Mouse (Mus musculus): ENCODE measurements around the gene Dnajc16.

Gene Dnajc16

GRCm38 (mm10) chr4:141763476-141763875 lies 27.3 kb downstream of the Dnajc16 start:
- DNase-seq (ENCODE audit: low read depth, low spot score) = no peak

- DNase-seq (ENCODE audit: low read depth, low spot score) = no peak
Observed at GRCm38 (mm10) chr4:141762102-141762598, 28.6 kb downstream of the Dnajc16 start.

- DNase-seq (ENCODE audit: low read depth, low spot score) = no peak
Observed at GRCm38 (mm10) chr4:141760942-141761341, 29.8 kb downstream of the Dnajc16 start.

GRCm38 (mm10) chr4:141758874-141759542 lies 31.7 kb downstream of the Dnajc16 start:
- DNase-seq (ENCODE audit: low read depth, low spot score) = no peak

- no peak for DNase-seq (ENCODE audit: low read depth, low spot score)
Observed at GRCm38 (mm10) chr4:141757124-141757523, 33.6 kb downstream of the Dnajc16 start.

GRCm38 (mm10) chr4:141755375-141755930 lies 35.3 kb downstream of the Dnajc16 start:
- no peak for DNase-seq (ENCODE audit: low read depth, low spot score)

GRCm38 (mm10) chr4:141752076-141752421 lies 38.7 kb downstream of the Dnajc16 start:
- DNase-seq (ENCODE audit: low read depth, low spot score) = no peak

GRCm38 (mm10) chr4:141751419-141752075 lies 39.2 kb downstream of the Dnajc16 start:
- no peak for DNase-seq (ENCODE audit: low read depth, low spot score)

GRCm38 (mm10) chr4:141750826-141751225 lies 39.9 kb downstream of the Dnajc16 start:
- DNase-seq (ENCODE audit: low read depth, low spot score) = no peak

- DNase-seq (ENCODE audit: low read depth, low spot score) = no peak
Observed at GRCm38 (mm10) chr4:141749557-141749956, 41.2 kb downstream of the Dnajc16 start.

- DNase-seq (ENCODE audit: low read depth, low spot score) = no peak
Observed at GRCm38 (mm10) chr4:141746578-141747346, 44.0 kb downstream of the Dnajc16 start, which contains the start of gene Agmat. TSS of gene Agmat (plus strand) at chr4:141746672.

- no peak for DNase-seq (ENCODE audit: low read depth, low spot score)
Observed at GRCm38 (mm10) chr4:141742381-141742780, 48.4 kb downstream of the Dnajc16 start.

- peak; percentile 16 for DNase-seq (ENCODE audit: low read depth, low spot score)
Observed at GRCm38 (mm10) chr4:141741856-141742255, 48.9 kb downstream of the Dnajc16 start.

- no peak for DNase-seq (ENCODE audit: low read depth, low spot score)
Observed at GRCm38 (mm10) chr4:141738015-141738414, 52.7 kb downstream of the Dnajc16 start.

GRCm38 (mm10) chr4:141736856-141737255 lies 53.9 kb downstream of the Dnajc16 start:
- no peak for DNase-seq (ENCODE audit: low read depth, low spot score)

GRCm38 (mm10) chr4:141735206-141735560 lies 55.5 kb downstream of the Dnajc16 start:
- DNase-seq (ENCODE audit: low read depth, low spot score) = no peak

GRCm38 (mm10) chr4:141734446-141735205 lies 56.1 kb downstream of the Dnajc16 start:
- DNase-seq (ENCODE audit: low read depth, low spot score) = peak; percentile 97

- DNase-seq (ENCODE audit: low read depth, low spot score) = no peak
Observed at GRCm38 (mm10) chr4:141731766-141732165, 59.0 kb downstream of the Dnajc16 start.

GRCm38 (mm10) chr4:141730401-141730800 lies 60.3 kb downstream of the Dnajc16 start:
- DNase-seq (ENCODE audit: low read depth, low spot score) = no peak

GRCm38 (mm10) chr4:141729266-141729665 lies 61.5 kb downstream of the Dnajc16 start:
- no peak for DNase-seq (ENCODE audit: low read depth, low spot score)

GRCm38 (mm10) chr4:141725738-141726137 lies 65.0 kb downstream of the Dnajc16 start:
- DNase-seq (ENCODE audit: low read depth, low spot score) = no peak
